Mouse (Mus musculus): Measurements from ENCODE around the gene Tbc1d22a.

The Tbc1d22a gene

DNA sequence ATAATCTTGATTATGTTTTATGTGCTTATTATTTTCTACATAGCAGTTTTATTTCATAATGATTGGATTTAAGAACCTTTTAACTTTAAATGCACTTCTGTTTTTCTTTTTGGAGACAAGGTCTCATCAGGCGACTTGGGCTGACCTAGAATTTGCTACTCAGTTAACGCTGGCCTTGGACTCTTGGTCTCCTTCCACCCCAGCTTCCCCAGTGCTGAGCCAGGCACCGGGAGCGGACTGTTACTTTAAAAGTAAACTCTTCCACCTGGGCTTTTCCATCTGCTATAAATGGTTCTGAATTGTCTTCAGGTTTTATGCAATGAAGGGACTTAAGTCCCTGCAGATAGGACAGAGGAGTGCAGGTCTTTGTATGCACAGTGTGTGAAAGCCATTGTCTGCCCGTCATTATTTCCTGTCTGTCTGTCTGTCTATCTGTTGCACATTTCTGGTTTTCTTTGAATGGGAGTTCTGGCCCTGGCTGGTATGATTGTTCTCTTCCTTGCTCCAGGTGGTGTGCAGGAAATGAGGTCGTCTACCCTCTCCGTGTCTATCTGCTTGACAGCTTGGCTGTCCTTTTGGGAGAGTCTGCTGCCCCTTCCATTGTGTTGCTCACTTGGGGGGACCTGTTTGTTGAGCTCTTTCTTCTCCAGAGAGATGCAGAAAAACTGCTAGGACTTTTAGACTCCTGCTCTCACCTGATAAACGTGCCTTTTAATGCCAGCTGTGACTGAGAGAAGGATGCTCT lies 117.4 kb downstream of the Tbc1d22a start:
- CTCF ChIA-PET, result no interaction called here

DNA sequence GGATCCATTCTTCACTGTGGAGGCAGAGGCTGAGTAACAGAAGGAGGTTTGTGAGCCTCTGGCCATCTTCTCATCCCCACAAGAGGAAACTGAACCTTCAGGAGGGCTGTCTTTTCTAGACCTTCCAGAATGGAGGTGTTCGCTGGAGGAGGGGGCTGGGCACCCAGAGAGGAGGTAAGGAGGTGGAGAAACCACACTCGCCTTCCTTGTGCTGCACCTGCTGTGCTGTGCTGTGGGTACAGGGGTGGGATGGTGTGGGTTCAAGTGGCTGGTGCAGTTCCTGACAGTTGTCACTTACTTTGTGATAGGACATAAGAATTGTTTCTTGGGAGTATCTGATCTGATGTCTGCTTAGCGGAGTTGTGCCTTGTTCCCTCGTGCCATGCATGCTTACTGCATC lies 118.9 kb downstream of the Tbc1d22a start:
- CTCF ChIA-PET, result no interaction called here

DNA sequence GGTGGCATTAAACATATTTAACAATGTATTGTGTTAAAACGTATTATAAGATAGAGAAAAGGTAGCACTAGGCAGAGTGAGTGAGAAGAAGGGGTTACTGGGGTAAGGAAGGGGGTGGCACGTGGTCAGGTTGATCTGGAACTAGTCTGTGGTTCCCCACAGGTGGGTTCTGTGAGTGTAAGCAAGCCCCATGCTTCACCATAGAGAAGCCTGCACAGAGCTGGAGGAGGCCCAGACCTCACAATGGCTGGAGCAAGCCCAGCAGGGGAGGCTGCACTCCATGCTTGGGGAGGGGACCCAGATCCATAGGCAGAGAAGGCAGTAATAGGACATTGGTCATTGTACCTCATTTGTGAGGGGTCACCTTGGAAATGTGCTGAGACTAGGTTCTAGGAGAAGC lies 119.3 kb downstream of the Tbc1d22a start:
- CTCF ChIA-PET, result no interaction called here

DNA sequence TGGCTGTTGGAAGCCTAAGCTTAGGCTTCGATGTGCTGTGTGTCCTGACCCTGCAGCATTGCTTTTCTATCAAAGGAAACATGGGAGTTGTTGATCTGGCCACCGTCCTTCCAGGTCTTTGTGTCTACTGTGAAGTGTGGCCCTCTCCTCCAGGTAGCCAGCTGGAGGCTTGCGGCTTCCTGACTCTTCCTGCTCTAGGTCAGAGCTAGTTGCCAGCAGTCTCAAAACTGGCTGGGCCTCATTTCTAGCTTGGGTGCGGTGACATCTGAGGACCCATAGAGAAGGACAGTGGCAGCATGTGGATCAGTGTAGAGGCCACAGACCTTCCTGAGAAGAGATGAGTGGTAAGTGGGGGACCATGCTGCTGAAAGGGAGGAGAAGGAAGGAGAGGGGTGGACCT lies 120.0 kb downstream of the Tbc1d22a start:
- CTCF ChIA-PET, result no interaction called here

DNA sequence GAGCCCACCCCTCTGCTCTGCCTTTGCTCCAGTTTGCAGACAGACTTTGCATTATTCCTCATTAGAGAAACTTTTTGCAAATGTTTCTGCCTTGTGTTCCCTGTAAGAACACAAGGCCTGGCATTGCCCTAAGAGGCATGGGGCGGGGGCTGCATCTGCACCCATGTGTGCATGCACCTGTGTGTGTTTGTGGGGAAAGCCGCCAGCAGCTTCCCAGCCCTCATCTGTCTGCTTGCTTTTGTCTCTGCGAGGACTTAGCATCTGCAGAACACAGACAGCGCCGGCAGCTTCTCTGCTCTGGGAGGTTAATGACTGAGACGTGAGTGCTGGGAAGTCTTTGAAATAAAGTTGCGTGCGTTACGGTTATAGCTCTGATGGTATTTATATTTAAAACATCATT lies 120.5 kb downstream of the Tbc1d22a start:
- CTCF ChIA-PET, result no interaction called here

DNA sequence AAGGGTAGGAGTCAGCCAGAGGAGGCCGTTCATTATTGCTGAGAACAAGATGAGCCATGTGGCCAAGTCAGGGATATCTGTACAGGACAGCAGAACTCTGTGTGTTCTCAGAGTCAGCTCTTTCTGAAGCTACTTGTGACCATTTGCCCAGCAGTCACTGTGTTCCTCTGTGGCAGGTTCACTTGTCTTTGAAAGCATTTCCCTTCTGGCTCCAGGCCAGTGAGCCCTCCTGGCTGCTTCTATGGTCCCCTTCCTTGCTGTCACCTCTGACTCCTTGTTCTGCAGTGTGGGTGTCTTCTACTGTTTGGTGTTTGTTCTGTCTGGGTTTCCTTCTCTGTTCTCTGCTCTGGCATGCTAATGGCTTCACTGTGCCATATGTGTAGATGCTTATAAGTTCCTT lies 121.5 kb downstream of the Tbc1d22a start:
- CTCF ChIA-PET, result no interaction called here

DNA sequence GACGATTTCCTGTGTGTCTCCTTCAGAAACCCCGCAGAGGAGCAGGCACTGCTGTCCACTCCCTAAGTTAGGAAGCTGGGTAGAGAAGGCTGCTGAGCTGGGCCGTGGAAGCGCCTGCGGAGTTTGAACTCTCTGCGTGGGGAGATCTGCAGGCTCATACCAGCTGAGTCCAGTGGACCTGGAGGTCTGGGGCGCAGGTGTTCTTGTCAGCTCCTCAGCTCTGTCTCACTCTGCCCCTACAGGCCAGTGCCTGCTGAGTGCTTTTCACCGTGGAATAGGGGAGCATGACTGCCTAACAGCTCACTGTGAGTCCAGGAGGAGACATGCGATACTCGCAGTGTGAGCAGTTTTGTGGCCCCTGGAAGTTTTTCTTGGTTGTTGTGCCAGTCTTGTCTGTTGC lies 123.5 kb downstream of the Tbc1d22a start:
- CTCF ChIA-PET, result no interaction called here

DNA sequence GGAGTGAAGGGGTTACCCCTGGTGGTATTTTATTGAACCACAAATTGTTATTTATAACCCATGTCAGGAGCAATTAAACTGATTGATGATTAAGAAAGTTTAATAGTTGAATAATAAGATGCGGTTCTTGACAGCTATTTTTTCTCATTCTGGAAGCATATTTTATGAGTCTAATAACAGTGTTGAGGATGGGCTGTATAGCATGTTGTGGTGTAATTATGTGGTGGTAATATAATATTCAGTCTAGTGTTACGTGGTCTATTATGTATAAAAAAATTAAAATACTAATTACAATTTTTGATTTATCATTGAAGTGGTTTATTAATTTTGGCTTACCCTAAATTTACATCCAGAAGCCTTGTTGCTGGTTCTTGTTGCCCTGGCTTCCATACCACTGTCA lies 125.5 kb downstream of the Tbc1d22a start:
- CTCF ChIA-PET, result no interaction called here

DNA sequence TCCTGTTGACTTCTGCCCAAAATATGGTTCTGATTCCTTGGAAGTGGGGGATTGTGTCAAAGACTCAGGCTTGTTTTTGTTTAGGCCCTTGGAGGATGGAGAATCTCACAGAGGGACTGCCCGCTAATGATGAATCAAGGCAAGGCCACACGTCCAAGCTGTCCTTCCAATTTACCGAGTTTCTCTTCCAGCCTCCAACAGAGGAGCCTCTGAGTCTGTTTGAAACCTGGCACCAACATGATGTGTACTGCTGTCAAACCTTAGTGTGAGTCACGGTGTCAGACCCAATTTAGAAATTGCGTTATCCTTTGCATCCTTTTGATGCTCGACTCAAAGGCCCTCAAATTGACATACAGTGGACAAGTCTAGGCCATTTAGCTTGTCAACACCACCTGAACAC lies 126.5 kb downstream of the Tbc1d22a start:
- CTCF ChIA-PET, result no interaction called here

DNA sequence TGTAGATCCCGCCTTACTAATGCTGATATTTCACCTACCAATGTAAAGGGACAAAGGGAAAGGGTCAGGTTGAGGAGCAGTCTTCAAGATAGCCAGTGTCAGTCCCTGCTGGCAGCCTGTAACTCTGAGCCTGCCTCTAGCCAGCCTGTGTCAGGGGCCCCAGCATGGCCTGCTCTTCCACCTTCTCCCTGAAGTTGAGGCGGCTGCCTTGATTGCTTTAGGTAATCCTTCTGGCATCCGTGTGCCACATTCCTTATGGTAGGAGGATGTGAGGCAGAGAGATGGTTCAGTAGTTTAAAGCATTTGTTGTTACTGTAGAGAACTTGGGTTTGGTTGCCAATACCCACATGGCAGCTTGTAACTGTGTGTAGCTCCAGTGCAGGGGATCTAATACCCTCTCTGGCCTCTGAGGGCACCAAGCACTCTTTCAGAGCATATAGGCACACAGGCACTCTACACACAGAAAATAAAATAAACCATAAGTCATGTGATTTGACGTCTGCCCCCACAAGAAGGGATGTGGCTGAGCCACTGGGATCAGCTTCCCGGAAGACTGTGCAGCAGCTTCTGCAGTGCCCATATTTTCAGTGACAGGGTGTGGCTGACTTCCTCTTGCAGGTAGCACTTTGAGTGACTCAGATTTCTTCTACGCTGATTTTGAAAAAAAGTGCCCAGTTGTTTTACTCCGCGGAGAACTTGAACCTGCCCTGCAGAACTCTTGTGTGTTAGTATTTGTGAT lies 128.5 kb downstream of the Tbc1d22a start:
- CTCF ChIA-PET, result no interaction called here

DNA sequence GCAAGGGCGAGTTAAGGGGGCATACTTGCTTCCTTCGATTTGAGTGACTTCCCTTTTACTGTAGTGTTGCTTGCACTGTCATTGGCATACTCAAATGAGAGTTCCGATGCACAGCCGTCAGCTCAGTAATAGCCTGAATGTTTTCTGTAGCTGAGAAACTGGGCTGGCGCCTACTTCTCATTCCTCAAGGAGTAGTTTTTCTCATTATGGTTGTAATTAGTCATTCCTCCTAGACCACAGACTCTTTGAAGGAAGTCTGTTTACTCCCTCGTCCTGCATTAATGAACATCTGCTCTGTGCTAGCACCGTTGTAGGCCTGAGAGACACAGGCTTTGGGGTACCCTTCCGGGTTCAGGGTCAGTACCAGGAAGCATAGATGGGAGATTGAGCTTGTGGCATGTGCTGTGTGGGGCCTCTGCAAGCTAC lies 130.7 kb downstream of the Tbc1d22a start:
- CTCF ChIA-PET, result no interaction called here

DNA sequence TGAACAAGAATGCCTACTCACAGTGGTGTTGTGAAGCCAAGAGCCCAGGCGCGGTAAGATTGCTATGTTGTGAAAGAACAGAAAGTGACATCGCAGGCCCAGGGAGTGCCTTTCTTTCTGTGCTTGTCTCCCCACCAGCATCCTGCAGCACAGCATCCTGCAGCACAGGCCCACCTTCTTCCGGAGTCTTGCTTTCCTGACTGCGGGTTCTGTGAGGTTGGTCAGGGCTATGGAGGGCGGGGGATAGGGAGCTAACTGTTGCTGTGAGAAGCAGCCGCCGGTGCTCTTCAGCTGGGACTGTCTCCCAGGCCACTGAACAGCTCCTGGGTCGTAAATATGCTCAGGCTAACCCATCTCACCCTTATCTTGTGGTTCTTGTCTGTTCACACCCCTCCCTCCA lies 131.6 kb downstream of the Tbc1d22a start:
- CTCF ChIA-PET, result no interaction called here

DNA sequence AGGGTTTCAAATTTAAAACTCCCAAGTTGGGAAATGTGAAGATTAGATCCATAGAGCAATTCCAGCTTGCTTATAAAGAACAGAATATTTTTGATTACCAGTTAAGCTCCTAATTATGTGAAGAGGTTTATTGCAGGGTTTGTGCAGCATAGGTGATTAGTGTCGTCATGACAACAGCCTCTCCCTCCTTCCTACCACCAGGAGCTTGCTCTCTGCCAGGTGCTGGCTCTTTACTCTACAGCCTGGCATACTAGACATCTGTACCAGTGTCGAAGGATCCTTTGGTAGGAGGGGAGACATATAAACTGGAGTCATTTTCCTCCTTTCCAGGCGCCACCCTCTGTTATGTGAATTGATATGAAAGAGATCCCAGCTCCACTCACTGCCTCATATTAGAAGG lies 132.3 kb downstream of the Tbc1d22a start:
- CTCF ChIA-PET, result no interaction called here

DNA sequence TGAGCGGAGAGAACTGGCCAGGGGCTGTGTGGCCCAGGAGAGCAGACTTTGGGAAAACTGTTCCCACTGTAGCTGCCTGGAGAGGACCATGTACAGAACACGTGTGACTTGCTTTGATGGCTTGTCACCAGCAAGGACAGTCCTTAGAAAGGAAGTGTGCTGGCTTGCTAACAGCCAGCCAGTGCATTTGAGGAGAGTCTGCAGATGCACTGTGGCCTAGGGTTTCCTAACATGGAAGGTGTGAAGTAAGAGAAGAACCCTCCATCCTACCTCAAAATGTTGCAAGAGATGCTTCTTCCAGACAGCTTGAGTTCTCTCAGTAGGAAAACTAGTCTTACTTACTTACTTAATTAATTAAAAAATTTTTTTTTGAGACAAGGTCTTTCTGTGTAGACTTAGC lies 140.7 kb downstream of the Tbc1d22a start:
- CTCF ChIA-PET, result no interaction called here

DNA sequence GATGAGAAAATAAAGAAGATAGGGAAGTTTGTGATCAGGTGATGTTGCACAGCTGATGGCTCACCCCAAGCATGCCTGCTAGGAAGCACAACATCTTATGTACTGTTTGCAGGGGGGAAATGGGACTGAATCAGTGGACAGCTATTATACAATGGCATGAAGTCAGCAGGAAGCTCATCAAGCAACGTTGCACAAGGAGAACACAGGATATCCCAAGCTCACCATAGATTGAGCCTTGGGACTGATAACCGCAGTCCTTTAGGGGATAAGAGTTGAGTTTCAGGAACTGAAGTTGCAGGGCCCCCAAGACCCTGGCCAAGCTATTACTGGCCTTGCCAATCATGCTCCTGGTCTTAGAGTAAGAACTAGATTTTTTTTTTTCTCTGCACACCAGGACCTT lies 141.6 kb downstream of the Tbc1d22a start:
- CTCF ChIA-PET, result no interaction called here

DNA sequence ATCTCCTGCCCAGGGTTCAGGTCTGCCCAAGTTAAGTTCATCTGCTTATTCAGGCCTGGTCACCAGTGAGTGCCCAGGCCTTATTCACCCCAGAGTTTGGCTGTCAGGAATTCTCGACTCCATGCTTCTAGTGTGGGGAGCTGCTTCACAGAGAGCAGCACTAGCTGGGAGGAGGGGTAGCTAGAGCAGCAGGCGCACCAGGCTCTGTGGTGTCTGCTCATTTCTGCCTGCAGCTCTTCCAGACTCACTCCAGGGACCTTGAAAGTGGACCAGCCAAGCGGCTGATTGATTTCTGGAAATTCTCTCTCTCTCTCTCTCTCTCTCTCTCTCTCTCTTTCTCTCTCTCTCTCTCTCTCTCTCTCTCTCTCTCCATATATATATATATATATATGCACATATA lies 146.1 kb downstream of the Tbc1d22a start:
- CTCF ChIA-PET, result no interaction called here

DNA sequence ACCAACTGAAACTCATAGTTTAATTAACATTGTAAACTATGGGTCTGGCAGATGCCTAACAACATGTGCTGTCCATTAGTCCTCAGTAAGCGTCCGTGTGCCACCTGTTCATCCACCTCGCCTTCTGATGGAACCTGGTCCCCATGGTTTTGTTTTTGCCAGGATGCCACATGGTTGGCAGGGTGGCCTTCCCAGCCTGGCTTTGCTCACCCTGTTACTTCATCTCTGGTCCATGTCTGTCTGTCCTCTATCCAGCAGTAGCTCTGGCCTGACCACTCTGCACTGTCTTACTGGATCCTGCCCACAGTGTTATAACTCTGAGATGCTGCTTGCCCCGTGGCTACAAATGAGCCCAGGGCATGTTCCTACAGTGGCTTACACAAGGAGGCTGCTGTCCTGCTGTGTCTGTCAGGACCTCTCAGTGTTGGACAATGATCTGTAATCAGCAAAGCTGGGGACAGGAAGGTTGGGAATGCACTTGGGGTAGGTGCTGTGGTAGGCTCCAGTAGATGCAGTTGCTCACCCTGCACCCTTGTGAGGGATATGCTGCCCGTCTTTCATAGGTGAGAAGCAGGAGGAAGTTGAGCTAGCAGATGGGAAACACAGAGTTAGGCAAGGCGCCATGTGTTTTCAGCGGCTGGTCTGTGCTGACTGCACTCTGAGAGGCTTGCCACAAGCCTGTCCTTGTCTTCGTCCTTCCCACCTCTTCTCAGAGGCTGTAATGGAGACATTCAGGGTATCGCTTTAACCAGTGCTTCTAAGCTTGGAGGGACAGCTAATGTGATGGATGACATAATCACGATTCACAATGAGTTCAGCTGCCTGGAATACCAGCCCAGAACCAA lies 148.3 kb downstream of the Tbc1d22a start:
- CTCF ChIA-PET, result no interaction called here

DNA sequence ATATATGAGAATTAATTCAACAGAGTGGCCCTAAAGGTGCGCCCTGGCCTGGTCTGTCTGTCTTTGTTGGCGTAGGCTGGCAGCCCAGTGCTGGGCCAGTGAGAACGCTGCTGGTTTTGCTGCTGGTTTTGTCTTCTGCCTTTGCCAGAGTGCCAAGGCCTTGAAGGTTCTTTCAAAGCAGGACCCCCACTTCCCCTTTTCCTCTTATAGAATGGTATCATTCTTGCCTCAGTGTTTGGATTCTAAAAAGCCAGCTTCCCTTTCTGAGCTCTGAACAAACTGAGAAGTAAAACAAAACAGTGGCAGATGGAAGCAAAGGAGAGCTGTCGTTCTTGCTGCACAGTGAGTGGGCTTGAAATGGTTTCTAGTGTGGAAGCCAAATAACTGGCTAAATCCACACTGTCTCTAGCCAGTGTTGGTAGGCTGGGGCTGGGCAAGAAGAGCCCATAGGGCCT lies 149.6 kb downstream of the Tbc1d22a start:
- CTCF ChIA-PET, result no interaction called here

DNA sequence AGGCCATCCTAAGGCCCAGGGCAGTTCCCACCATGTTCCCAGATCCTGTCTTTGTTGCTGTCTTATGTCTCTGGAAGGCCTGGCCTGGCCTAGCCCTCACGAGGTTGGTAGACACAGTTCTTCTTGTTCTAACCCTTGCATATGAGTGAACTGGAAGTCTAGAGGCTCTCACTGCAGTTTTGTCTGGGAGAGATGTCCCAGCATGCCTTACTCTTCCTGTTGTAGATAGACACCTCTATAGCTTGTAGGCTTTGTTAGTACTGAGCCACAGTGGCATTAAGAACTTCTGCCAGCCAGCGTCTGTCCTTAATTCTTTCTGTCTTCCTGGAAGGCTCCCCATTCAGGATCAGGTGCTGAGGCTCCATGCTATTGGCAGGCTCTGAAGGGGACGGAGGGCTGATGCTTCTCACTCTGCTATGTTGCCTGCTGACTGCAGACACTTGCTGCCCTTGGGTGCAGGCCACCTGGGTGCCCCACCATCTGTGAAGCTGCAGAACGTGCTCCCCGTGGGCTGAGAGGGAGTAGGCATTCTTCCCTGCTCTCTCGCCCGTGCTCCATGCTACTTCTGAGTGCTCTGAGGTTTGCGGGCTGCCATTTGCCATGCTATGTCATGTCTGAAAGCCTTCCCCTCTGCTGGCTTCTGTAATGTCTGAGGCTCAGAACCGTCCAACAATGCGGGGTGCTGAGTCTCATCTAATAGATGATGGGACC lies 150.8 kb downstream of the Tbc1d22a start:
- CTCF ChIA-PET, result no interaction called here

DNA sequence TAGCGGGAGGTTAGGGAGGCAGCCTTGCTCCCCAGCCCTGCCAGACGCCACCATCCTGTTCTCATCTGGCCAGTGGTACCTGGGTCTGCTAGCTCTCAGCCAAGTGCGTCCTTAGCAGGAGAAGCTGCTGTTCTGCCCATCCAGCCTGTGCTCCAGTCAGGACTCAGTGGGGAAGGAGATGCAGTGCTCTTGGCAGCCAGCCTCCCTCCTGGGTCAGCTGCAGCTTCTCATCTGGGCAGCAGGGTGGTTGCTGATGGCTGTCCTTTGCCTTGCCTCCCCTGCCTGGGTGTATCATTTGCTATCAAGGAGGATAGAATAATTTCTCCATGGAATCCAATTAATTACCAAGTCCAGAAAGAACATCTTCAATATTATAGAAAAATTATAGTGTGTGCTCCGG lies 152.5 kb downstream of the Tbc1d22a start:
- CTCF ChIA-PET, result no interaction called here

DNA sequence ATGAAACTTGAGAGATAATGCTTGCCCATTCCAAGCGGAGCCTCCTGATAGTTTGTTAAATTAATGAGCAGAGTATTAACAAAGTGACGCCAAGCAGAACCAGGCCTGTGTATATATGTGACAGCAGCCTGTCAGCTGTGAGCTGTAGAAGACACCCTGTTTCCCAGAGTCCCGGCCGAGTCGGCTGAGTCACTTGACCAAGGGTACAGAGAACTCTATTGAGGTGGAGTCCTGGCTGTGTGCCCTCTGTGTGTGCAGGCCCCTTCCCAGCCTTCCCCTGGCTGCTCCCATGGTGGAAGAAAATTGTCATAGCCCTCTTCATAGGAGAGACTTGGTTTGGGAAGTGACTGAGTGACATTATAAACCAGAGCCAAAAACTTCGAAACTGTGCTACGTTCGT lies 153.0 kb downstream of the Tbc1d22a start:
- CTCF ChIA-PET, result no interaction called here

DNA sequence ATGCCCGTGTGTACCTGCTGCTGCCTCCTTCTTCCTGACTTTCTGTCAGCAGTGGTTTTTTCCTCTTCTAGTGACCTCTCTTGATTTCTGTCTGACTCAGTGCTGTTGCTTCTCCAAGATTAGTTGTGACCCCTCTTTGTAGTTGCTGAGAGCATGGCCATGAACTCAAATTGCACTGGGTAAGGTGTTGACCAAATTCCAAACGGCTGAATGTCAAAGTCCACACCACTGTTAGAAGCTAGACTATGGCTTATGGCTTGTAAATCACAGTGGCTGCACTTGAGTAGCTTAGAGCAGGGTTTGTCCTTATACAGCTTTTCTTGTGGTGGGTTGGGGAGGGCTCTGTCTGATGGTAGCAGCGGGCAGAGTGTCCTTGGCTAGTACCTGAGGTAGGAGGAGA lies 156.6 kb downstream of the Tbc1d22a start:
- CTCF ChIA-PET, result no interaction called here

All from spleen, embryonic (tissue).